Mouse (Mus musculus): ENCODE measurements at regions not wholly inside any gene's neighbourhood (a gene's known extent, or its start where the extent isn't known, plus 50 kb on each side); places are given as distances from the start of the nearest gene placed in this dataset.
A peak's percentile ranks its signal among the peaks of the same experiment; 100 is the strongest.

DNA sequence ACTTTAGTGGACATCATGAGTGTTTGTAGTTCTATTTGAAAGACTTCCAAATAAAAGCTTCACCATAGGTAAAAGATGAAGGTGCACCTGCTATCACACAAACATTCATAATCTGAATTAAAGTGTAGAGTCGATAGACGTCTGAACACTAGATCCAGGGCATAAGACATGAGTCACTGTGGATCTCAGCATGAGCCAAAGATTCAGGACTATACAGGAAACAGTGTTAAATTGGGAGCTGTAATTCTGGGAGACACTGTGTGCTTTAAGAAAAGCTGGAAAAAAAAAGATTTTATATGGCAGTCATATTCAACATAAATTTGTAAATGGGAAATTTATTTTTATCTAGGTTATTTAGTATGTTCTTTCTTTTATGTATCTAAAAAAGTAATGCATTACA is 160.5 kb downstream of the Pdha2 start:
- DNase-seq (ENCODE audit: inconsistent ontology term): no peak

DNA sequence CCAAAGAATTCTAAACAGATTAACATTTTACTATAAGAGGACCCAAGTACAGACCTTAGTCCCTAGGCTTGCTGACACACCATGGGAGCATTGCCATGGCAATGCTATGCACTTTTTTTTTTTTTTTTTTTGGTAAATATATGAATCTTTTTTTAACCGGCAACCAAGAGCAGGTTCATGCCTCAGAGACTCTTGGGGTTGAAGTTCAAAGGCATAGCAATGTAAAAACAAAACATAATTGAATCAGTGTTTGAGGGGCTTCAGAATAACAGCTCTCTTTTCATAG is 197.9 kb downstream of the Pdha2 start:
- DNase-seq (ENCODE audit: inconsistent ontology term): no peak

DNA sequence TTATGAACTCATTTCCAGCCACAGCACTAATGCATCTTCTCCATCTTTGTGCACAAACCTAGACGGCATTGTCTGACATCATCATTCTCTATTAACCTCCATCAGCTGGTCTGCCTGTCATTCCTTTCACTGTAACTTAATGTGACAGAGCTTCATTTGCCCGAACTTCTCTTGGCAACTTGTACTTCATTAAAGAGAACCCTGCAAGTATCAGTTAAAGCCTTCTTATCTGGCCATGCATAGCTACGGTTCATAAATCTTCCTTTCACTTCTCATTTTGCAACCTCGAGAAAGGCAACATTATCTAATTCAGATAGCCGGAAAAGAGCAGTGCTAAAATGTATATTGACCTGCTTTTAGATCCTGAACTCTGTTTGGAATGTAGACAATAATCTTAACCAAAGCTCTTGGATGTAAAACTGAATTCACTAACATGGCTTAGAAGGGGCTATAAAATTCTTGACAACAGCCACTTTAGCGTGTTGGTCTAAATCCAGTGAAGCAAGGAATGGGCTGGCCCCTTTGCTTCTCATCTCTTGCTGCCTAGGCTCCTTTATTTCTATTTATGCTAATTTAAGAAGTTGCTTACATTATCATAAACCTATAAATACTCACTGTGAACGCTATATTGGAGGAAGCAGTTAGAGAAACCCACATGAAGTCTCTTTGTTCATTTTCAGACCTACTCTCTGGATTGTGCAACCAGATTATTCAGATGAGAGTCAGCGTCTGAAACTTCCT is 198.5 kb downstream of the Pdha2 start:
- peak; percentile 52 for DNase-seq (ENCODE audit: inconsistent ontology term)

DNA sequence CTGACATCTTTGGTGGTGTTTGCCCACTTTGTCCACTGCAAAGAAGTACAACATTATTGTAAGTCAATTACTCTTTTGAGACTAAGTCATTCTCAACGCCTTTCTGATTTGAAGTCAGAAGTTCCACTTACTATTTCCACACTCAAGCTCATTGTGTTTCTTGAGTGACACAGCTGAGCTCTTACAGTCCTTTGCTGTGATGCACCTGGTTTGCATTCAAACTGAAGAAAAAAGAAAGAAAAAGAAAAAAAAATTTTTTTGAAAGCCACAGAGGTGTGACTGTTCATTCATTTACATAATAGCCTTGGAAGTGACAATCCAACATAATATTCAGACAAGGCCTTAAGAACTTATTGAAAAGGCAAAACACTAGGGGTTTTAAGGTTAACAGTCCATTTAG is 199.2 kb downstream of the Pdha2 start:
- DNase-seq (ENCODE audit: inconsistent ontology term): no peak

DNA sequence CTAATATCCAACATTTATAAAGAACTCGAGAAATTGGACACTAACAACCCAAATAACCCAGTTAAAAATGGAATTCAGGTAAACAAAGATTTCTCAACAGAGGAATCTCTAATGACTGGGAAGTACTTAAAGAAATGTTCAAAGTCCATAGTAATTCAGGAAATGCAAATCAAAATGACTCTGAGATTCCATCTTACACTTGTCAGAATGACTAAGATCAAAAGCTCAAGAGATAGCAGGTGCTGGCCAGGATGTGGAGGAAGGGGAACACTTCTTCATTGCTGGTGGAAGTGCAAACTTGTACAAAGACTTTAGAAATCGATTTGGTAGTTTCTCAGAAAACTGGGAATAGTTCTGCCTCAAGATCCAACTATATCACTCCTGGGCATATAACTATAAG is 203.4 kb downstream of the Pdha2 start:
- DNase-seq (ENCODE audit: inconsistent ontology term): no peak

DNA sequence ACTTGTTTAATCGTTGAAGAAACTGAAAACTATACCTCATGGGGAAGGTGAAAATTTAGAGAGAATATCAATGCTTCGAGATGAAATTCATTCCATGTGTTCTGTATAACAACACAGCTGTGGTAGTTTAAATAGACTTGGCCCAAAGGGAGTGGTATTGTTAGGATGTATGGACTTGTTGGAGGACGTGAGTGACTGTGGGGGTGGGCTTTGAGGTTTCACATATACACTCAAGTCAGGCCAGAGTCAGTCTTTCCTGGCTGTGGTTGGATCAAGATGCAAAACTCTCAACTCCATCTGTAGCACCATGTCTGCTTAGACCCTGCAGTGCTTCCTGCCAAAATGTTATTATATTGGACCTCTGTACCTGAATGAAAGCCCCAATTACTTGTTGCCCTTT is 206.3 kb downstream of the Pdha2 start:
- no peak for DNase-seq (ENCODE audit: inconsistent ontology term)

DNA sequence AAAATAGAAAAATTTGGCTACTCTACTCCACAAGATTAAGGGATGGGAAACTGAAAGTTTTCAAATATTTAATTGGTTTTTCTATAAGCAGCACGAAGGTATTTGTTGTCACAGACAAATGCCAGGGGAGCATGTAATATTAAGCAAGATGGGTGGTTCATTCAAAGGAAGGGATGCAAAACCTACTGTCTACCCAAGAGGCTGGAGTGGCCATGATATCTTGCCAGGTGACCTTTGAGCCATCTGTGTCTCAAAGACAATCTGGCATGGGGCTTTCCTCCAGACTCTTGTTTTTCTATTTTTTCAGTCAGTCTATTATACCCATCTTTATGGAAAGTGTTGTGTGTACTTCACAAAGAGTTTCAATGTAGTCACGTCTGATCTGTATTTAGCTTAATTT is 208.6 kb downstream of the Pdha2 start:
- no peak for DNase-seq (ENCODE audit: inconsistent ontology term)

DNA sequence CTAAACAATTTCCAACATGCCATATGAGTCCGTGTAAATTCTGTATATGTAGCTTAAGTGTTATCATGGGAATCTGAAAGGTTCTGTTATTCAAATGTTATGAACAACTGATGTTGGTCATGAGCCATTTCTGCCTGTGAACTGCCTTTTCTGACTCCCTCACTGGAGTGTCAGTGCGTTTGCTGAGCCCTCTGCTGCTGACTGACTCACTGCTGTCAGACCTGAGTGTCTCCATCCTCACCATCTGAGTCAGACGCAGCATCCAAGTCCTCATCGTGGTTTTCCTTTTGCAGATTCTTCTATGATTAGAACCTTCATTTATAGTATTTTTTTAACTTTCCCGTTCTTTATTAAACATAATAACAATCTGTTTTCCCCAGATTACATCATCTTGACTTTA is 223.9 kb downstream of the Pdha2 start:
- DNase-seq (ENCODE audit: inconsistent ontology term): no peak

DNA sequence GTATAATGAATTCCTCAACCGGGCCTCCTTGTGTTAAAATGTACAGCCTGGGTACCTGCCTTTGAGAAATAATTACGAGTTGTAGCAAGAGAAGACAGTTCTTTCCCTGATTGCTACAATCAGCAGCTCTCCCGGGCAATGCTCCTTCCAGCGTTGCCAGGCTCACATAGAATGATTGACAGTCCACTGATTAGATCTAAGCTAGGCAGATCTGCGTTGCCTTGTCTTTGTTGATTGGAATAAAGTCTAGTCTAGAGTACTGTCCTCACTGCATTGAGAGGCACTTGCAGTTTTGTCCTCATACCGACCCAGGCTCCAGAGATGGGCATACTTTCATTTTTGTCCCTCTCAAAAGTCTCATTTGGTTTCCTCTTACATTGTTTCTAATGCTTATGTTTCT is 238.6 kb downstream of the Pdha2 start:
- no peak for DNase-seq (ENCODE audit: inconsistent ontology term)

DNA sequence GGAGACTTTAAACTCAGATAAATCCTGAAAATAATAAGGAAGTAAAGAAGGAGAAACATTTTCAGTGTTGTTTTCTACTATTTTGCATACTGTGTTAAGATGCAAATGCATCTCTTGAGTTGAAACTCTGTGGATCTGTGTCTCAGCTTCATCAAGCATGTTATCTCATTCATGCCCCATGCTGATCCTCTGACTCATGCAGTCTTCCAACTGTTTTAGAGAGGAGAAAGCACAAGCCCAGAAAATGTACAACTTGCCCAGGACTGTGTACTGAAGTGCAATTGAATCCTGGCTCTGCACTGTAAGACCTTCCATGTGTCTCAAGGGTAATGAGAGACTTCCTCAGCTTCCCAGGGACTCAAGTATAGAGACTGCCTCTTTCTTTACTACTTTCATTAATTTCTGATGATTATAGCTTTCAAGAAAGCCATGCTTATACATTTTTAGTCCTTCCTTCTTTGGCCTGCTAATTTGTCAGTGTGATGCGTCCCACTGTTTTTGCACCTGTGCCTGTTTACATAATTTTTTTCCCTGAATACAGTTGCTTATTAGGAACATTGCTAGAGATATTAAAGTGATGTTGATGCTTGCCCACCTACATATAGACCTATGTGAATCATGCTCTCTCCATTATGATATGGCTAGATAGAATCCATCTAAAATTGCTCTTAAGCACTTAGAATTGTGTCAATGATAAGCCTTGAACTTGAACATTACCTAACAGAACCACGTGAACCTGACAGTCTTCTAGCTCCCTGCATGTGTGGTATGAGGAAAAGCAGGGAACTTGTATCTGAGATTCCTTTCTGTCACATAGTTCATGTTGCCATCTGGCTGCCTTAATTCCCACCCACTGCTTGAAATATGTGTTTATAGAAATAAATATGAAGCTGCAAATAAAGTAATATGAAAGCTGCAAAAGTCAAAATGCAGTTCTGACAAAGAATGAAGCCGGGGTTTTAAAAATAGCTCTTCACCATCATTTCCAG is 242.0 kb downstream of the Pdha2 start:
- DNase-seq (ENCODE audit: inconsistent ontology term): peak; percentile 48

DNA sequence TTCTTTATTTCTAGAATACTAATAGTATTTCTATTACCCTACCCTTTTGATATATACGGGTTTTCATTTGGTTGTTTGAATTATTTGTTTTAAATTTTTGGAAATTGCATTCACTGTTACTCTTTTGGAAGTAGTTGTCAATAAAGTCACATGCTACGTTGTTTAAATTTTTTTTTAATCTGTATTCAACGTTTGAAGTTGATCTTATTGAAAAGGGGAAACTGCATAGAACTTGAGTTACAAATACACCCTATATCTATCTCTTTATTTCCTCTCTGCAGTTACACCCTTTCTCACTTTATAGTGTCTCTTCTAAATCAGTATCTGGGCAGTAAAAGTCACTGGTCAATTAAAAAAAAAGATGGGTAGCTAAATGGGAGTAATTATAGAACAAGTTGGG is 243.6 kb downstream of the Pdha2 start:
- DNase-seq (ENCODE audit: inconsistent ontology term): no peak

DNA sequence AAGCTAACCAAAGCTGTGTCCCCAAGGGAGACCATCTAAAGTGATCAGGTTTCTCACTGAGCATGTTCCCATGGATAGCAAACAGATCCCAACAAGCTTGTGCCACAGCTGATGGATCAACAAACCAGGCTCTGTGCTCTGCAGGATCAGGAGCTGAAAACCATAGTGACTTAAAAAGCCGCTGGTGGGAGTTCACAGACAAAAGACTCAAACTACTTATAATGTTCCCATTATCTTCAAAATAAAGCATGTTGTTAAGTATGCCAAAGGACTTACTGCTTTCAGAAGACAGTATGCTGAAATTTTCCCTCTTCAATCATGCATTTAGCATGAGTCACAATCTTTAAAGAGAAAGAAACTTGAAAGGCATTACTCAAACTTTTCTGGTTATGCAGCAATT is 254.5 kb downstream of the Pdha2 start:
- peak; percentile 68 for DNase-seq (ENCODE audit: inconsistent ontology term)

DNA sequence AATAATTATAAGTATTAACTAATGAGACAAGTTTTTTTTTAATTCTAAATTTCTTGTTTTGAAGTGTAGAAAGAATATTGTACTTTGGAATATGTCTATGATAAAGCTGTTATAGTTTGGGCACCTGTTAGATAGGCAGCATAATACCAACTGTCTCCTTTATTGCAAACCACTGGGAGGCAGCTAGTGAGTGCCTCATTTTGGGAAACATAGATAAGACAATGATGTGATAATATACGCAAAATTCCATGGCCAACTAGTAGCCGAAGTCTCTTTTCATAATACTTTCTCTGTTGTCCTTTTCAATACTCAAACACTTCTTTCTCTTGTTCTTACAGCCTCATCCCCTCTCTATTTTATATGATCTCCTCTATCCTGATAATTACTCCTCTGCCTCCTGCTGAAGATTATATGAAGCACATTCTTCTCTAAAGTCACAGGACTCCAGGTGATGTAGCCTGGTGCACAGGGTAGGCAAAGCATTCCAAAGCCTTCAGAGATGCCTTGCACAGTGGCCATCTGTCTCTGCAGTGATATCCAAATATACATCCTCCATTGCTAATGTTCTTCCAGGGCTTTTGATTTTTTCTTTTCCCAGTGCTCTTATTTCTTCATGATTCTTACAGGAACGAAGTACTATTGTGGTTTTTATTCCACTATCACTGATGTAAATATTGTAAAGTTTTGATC is 259.9 kb downstream of the Pdha2 start:
- no peak for DNase-seq (ENCODE audit: inconsistent ontology term)

DNA sequence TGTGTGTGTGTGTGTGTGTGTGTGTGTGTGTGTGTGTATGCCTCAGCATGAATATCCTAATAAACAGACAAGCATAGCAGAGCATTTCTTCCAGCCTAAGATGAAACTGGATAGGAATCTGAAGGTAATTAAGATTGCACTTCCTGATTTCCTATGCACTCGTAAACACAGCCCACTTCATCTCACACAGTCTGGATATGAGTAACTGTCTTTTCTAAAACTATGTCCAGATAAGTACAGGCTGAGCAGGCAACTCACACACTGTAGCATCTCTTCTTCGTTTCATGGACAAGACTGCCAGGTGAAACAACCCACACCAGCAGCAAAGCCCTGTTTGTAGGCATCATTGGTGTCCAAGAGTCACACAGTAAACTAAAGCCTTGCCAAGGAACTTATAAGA is 261.1 kb downstream of the Pdha2 start:
- no peak for DNase-seq (ENCODE audit: inconsistent ontology term)

DNA sequence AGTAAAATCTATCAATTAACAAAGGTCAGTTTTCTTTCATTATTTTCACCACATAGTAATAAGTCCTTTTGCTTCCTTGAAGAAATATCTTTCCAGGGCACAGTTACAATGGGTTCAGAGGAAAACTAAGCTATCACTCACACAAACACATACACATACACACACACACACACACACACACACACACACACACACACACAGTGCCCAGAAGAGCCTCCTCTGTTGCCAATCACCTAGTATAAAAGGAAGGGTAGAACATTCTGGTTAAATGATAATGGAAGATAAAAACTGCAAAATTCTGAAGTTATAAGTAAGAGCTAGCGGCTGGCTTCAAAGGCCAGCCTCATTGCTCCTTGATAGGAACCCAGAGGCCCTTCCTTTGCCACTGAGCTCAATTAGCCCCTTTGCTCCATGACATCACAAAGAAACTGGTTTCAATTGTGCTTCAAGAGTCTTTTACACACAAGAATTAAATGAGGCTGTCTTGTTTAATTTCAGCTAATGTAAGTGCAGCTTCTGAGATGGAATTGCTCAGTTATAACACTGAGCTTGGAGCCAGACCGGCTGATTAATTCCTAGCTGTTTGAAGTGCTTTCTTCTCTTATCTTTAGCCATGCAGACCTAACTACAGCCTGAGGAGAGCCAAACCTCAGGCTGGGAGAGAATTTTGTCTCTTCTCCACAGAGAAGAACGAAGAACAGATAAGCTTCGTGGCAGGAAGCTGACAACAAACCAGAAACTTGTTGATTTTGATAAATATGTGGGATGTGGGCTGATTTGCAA is 262.1 kb downstream of the Pdha2 start:
- DNase-seq (ENCODE audit: inconsistent ontology term): peak; percentile 50

DNA sequence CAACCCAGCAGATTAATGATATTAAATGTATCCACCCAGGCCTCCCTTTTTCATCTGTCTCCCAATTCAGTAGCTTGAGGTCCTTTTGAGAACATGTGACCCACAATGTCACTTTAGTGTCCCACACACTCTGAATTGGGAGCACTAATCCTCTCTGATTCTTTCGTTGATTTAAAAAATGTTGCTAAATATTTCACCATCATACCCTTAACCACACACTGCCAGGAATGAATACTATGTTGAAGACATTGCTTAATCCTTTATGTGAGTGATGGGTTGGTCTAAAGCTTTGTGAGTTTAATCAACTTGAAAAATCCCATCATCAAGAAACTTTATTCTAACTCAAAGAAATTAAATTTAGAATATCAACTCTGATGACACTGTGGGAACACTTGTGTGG is 269.7 kb downstream of the Pdha2 start:
- peak; percentile 68 for DNase-seq (ENCODE audit: inconsistent ontology term)

DNA sequence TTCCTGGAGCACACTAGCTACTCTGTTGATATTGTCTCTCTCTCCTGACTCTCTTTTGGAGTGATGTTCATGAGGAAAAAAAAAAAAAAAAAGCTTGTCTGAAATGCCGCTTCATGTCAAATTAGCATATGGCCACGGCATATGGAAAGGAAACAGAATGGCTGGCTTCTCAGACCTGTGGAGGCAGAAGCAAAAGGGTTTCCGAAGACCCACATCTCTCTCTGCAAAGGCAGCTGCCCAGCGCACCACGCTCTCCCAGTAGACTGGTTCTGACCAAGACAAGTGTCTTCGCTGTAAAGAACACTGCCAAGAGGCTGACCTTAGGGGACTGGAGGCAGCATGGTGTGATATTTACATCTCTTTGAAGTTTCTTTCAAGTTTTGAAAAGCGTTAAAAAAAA is 270.3 kb downstream of the Pdha2 start:
- DNase-seq (ENCODE audit: inconsistent ontology term): no peak

DNA sequence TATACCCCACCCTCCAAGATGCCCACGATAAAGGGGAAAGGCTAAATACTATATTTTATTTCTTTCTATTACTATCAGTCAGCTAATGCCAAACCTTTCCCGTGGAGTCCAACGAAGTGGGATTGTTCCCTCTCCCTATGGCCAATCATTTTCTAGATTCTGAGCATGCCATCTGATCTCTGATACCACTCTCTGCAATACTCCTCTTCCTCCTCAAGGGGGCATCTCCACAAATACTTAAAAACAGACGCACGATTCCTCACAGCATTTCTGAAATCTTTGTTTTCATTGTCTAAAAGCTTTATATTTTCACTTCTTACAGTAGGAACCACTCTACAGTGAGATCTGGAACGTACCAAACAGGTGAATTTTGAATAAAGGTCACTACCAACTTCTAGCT is 270.8 kb downstream of the Pdha2 start:
- no peak for DNase-seq (ENCODE audit: inconsistent ontology term)

DNA sequence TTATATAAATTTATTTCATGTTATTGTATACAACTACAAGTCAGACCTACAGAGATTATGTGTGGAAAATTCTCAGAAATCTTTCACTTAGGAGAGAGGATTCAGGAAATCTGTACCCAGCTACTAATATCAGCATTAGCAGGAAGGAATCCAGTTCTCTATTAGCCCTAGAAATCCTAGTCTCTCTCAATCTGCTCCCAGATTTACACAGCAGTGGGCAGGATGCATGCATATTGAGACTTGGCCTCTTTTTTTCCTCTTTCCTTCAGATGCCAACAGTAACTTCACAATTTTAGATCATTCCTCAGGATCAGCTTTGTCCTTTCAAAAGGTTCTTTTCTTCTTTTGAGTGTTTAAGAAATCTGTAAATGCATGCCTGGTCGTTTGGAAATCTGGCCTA is 279.0 kb downstream of the Pdha2 start:
- no peak for DNase-seq (ENCODE audit: inconsistent ontology term)

DNA sequence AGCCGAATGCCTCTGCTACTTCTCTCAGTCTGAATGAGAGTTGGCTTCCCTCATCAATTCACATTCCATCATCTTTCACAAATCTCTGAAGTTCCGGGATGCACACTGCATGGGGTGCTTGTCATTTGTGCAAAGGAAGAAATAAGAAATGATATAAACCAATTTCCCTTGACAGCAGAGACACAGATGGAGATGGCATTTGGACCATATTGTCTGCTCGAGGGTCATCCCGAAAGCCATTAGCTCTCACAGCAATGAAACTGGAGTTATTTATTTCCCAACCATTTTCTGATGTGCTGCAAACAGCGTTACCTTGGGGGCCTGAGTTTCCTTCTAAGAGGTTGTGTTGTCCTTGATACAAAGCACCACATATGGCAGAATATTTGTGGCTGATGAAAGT is 285.5 kb downstream of the Pdha2 start:
- no peak for DNase-seq (ENCODE audit: inconsistent ontology term)

DNA sequence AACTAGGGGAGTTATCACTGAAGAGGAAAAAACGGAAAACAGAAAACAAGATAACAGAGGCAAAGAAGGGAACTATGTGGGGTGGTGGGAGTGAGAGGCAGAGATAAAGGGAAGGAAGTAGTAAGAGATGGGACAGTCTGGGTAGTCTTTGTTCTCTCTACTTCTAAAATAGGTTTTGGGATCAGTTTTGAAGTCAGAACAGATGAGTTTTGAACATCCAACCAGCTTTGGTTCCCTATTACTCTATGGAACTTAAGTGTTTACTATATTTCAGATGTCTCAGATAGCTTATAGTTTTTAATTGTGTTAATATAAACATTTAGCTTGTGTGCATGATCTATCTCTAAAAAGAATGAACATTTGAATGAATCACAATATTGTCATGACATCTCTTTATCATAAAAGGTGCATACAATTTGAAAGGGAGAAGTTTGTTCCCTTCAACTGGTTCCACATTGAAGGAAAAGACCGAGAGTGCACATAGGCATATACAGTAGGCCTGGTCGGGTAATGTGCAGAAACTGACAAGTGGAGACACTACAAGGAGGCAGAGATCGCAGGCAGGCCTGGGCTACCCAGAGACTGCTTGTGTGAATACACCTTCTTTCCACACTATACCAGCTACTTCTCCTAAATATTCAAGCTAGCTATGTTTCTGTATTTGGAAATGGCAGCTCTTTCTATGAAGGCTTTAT is 335.8 kb downstream of the Pdha2 start:
- no peak for DNase-seq (ENCODE audit: inconsistent ontology term)

Data from Muller cell, postnatal 12 days (primary cell).